Mouse (Mus musculus) kidney, adult 2 months (tissue): ENCODE data around the gene Erbb2. TPM values are rescaled to one million over a fixed set of nuclear protein-coding genes. Genes with fewer than 3 reads are reported as not detected.
A peak's percentile ranks its signal among the peaks of the same experiment; 100 is the strongest.

Experiments used
- DNase-seq: peaks from one replicate; pipeline ENCODE4 v3.0.0; 2021
- H3K27ac ChIP-seq: fragments of 200-500 bp; 2 replicates; pipeline ENCODE4 v1.5.1; 2012; ENCODE audit warnings: low read depth, low read length, control low read depth, inconsistent platforms; ENCODE audit not compliant: insufficient read depth
- H3K27me3 ChIP-seq: fragments of 200-500 bp; replicated peaks from 2 replicates; pipeline ENCODE4 v1.6.1; 2012; ENCODE audit warnings: mild to moderate bottlenecking, moderate library complexity, low read length, inconsistent platforms; ENCODE audit not compliant: control insufficient read depth, insufficient read depth
- H3K36me3 ChIP-seq: fragments of 200-500 bp; 2 replicates; pipeline ENCODE4 v1.6.1; 2012; ENCODE audit warnings: mild to moderate bottlenecking, moderate library complexity, low read length, inconsistent platforms; ENCODE audit not compliant: control insufficient read depth, insufficient read depth
- H3K4me1 ChIP-seq: fragments of 200-500 bp; 2 replicates; pipeline ENCODE4 v1.6.1; 2011; ENCODE audit warnings: low read length; ENCODE audit not compliant: control insufficient read depth, insufficient read depth
- H3K4me3 ChIP-seq: fragments of 200-500 bp; 2 replicates; pipeline ENCODE4 v1.5.1; 2011; ENCODE audit warnings: mild to moderate bottlenecking, low read depth, low read length, control low read depth; ENCODE audit not compliant: insufficient read depth
- CTCF ChIP-seq: fragments of 200-500 bp; conservative IDR thresholded peaks from 2 replicates; pipeline ENCODE4 v1.5.1; 2011; ENCODE audit warnings: low read depth, mild to moderate bottlenecking, control low read depth, low read length, moderate library complexity, mixed read lengths; ENCODE audit not compliant: insufficient read depth, insufficient read length
- POLR2A ChIP-seq: fragments of 200-500 bp; IDR thresholded peaks from one replicate; pipeline ENCODE4 v1.6.1; 2011; ENCODE audit warnings: low read depth, low read length, control low read depth
- WGBS: fragments of 180-500 bp; shearing (Covaris S2); methylation state at CpG from one replicate; pipeline ENCODE4 v1.1.7; 2018; 5-methylcytosine and 5-hydroxymethylcytosine counted together
- polyA plus RNA-seq: library from polyadenylated mRNA; depleted of rRNA; stranded (reverse); fragments of >200 nt; gene quantifications from 2 replicates; pipeline ENCODE4 v1.2.3, GENCODE M21; 2012

Gene Erbb2
- polyA plus RNA-seq, 1 experiment, result 44.8 TPM

DNA sequence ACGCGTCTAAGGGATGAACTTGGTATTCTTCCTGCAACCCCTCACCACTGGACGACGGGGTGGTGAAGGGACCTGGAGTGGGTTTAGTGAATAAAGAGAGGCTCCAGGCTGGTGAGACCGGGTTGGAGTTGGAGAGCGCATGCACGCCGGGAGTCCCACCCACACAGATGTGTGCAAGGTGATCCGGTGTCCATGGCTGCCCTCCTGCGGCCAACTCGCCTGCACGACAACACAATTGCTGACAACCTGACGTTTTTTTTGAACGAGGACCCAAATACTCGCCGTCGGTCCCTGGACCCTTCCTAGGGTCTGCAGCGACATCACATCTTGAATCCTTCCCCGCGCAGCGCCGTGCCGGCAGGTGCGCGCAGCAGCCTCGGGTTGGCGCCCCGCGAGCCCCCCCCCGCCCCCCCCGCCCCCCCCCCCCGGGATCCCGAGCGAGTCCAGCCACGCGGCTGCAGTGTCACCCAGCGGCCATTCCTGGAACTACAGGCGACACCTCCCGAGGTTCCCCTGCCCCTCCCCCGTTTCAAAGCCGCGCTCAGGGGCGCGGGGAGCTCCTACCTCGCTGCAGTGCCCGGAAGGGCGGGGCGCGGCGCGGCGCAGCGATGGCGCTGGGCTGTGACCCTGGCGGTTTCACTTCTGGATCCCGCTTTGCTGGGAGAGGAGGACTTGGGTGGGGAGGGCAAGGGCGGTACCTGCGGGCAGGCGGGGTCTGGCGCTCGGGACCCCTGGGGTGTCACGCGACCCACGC lies 45.3 kb downstream of the Erbb2 start:
- peak; percentile 90 for DNase-seq
- H3K27ac ChIP-seq, result peak overlapping the region; percentile 62; the same call in 1 of the 2 replicates

DNA sequence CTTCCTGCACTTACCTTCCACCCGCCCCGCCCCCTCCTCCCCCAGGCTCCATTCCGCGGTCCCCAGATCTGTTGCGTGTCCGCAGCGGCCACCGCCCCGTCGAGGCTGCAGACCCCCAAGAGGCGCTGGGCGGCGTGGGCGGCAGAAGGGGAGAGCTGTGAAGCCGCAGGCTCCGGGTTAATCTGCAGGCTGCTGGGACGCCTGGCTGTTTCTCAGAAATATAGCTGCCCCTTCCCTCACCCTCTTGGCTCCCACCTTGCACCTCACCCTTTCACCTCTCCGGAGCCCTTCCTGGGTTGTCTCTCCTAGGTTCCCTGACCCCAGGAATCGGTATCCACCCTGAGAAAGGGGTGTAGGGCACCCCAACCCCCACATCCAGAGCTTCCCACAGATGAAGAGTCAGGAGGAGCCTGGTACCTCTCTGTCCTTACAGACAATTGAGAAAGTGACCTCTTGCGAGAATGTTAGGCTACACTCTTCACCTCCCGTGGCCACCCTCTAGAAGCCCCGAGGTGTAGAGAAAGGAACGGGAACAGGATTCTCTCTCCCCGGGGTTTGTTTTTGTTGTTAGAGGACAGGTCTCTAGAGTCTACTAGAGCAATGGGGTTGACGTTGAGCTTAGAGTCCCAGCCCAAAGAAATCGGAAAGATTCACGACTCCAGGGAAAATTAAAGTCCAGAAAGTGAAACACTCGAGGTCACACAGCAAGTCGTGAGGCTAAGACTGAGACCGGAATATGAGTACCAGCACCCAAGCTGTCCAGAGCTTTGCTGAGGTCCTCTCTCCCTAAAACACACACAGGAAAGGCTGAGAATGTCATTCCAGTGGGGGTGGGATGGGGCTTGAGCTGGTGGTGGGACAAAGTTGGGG lies 46.1 kb downstream of the Erbb2 start:
- H3K4me3 ChIP-seq, result peak overlapping the region; percentile 60
- 0 out of 2 replicates have a peak, but pooled peaks cover 8% of the 10 kb centered on the region for H3K4me1 ChIP-seq
- H3K27me3 ChIP-seq, result no peaks in the 10 kb centered on the region
- H3K27ac ChIP-seq, result no peak overlapping the region
- peaks cover 11% of the 10 kb centered on the region for H3K36me3 ChIP-seq
- DNase-seq, result no peak
- 6% methylated on average over 27 of the region's 30 CpGs for WGBS
- TF ChIP-seq CTCF (no peak), POLR2A (no peak)

More for the DNA sequence above, 45.3 kb downstream of the Erbb2 start:
- WGBS, result under 1% methylated on average over 59 of the region's 64 CpGs
- Histone ChIP-seq H3K4me3 (peak overlapping the region; percentile 60), H3K27me3 (no peaks in the 10 kb centered on the region), H3K36me3 (peaks cover 13% of the 10 kb centered on the region), H3K4me1 (0 out of 2 replicates have a peak, but pooled peaks cover 8% of the 10 kb centered on the region)
- no peak for TF ChIP-seq POLR2A
- peak; percentile 65 for TF ChIP-seq CTCF

DNA sequence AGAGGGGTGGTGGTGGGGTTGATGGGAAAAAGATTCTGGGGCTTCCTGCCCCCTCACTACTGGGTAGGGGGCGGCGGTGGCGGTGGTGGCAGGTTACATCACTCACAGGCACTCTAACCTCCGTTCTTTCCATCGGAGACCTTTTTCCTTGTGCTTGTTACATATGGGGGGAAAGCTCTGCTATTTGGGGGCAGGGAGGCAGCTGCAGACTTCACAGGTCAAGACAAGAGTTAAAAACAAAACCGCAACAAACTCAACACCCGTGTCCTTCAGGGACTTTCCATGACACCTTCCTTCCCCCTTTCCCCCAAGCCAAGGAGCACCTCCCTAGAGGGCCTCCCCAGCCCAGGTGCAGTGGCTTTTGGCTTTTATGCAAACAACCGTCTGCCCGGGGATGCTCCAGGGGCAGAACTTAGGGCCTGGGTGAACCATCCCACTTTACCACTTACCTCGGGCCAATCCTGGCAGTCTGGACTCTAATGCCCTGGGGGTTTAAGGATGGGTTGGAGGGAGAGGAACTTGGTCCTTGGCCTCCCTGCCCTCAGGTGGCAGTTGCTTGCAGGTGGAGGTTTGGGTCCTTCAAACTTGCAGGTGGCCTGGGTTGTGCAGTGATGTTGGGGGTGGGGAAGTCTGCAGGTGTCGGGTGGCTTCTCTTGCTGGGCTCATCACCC lies 46.9 kb downstream of the Erbb2 start:
- 51% methylated on average over 11 of the region's 11 CpGs for WGBS
- H3K36me3 ChIP-seq, result peaks cover 8% of the 10 kb centered on the region

DNA sequence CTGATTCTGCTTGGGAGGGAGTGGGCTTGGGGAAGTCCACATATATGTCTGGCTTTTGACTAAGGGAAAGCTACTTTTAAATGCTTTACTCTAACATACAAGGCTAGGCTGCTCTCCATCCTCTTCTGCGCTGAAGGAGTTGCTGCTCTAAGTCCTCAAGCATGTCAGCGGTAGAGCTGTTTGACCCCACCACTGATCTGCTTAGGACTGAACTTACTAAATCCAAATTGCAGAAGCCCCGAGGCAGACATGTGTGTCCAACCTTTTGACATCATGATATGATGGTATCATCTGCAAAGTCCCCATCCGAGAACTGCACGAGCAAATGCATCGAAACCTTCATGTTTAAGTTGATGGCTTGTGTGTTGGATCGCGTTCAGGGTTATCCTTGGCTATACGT lies 47.6 kb downstream of the Erbb2 start:
- TF ChIP-seq POLR2A (no peak), CTCF (no peak)
- no peak overlapping the region for H3K4me3 ChIP-seq
- 0 out of 2 replicates have a peak, but pooled peaks cover 5% of the 10 kb centered on the region for H3K36me3 ChIP-seq
- no peak for DNase-seq
- WGBS, result 86% methylated on average over 9 of the region's 9 CpGs
- H3K27me3 ChIP-seq, result no peaks in the 10 kb centered on the region
- 0 out of 2 replicates have a peak, but pooled peaks cover 8% of the 10 kb centered on the region for H3K4me1 ChIP-seq
- no peak overlapping the region for H3K27ac ChIP-seq

More for the DNA sequence above, 46.9 kb downstream of the Erbb2 start:
- Histone ChIP-seq H3K4me3 (no peak overlapping the region), H3K27me3 (no peaks in the 10 kb centered on the region), H3K4me1 (0 out of 2 replicates have a peak, but pooled peaks cover 8% of the 10 kb centered on the region), H3K27ac (no peak overlapping the region)
- no peak for TF ChIP-seq CTCF
- no peak for TF ChIP-seq POLR2A
- no peak for DNase-seq

DNA sequence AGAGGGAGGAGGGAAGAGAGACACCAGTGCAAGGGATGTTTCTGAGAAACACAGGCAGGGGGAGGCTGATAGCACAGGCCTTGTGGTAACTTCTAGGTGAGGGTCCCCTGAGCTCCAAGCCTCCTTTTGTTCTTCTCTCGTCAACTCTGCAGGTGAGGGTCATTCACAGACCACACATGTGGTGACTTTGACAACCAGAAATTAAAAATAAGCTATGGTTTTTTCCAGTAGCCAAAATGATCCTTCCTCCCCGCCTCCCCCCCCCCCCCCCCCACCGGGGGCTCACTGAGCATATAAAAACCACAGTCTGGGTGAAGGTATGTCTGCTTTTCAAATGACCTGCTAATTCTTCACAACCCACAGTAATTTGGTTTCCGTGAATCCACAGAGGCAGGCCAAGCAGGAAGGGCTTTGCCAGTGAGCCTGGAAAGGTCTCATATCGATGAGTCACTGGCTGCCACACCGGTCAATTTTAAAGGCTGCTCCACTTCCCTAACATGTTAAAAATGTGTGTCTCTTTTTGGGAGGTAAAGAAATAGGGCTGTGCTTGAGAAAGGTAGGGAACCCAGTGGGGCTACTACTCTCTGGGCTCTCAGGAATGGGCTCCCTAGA lies 48.9 kb downstream of the Erbb2 start:
- TF ChIP-seq POLR2A (no peak), CTCF (no peak)
- H3K4me3 ChIP-seq, result no peak overlapping the region
- no peaks in the 10 kb centered on the region for H3K27me3 ChIP-seq
- WGBS, result 60% methylated on average over 6 of the region's 6 CpGs
- no peaks in the 10 kb centered on the region for H3K36me3 ChIP-seq
- 0 out of 2 replicates have a peak, but pooled peaks cover 8% of the 10 kb centered on the region for H3K4me1 ChIP-seq
- no peak for DNase-seq
- no peak overlapping the region for H3K27ac ChIP-seq

DNA sequence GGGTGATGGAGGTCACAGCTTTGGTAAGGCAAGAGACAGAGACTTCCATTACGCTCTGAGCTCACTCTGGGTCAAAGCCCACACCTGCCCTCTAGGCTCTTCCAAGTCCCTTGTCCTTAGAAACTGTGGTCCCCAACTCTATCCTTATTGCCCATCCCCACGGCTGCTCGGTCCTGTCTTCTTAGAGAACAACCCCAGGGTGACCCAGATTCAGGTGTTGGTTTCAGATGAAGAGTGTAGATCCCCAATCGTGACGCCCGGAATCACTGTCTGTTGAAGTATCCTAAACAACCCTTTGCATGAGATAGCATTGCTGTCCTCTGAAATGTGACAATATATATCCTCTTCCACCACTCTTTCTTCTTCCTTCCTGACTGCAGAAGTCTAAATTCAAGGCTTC lies 50.0 kb downstream of the Erbb2 start:
- H3K27ac ChIP-seq, result no peak overlapping the region
- TF ChIP-seq POLR2A, result no peak
- TF ChIP-seq CTCF, result no peak
- WGBS, result 94% methylated on average over 6 of the region's 6 CpGs
- no peaks in the 10 kb centered on the region for H3K27me3 ChIP-seq
- H3K4me3 ChIP-seq, result no peak overlapping the region
- H3K4me1 ChIP-seq, result 0 out of 2 replicates have a peak, but pooled peaks cover under 1% of the 10 kb centered on the region
- no peaks in the 10 kb centered on the region for H3K36me3 ChIP-seq
- DNase-seq, result no peak
